Mouse (Mus musculus) thymus, postnatal 10 days (tissue): ENCODE results near the gene Zbtb16.

Experiments used
- DNase-seq, 2 experiments: peaks; one replicate each; pipeline ENCODE4 v3.0.0; 2021; ENCODE audit warnings: low spot score in 2 of 2

Zbtb16 gene

DNA sequence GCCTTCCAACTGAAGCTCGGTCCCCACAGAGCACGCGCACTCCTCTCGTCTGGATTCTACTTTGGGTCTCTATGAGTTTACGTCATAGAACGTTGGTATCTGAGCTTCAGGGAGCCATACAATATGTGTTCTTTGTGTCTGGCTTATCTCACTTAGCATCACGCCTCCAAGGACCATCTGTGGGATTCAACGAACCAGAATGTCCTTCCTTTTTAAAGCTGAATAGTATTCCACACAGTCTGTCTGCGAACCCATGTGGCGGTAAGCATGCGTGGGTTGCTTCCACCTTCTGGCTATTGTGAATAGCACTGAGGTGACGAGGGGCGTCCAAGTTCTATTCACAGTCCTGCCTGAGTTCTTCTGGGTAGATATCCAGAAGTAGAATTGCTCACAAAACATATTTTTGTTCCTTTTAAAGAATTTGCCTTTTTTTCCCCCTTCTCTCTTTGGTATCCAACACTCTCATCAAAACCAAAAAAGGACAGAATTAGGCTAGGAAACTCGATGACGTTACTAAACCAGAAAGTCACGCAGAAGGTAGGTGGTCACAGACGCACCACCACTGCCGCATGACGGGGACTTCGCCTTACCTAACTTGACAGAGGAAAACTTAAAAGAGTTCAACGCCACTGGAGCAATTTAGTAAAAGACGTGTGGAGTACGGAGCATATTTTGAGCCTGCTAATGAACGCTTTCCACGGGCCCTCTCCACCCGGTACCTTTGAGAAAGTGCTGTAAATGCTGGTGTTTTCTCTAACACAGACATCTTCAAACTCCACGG is 32.4 kb downstream of the Zbtb16 start:
- DNase-seq = no peak

DNA sequence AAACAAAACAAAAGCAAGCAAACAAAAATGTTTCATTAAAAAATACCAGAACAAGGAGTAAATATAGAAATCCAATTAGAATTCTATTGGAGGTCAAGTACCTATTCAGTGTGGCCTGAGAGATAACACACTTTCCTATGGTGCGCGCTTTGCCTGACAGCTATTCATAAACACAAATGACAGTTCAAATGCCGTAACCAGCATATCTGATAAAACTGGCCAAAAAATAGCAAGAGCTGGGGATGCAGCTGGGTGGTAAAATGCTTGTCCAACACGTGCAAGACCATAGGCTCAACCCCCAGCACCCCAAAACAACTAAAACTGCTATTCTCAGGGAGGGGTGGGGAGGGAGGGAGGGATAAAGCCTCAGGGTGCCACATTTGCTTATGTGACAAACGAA is 33.6 kb downstream of the Zbtb16 start:
- DNase-seq = no peak

GRCm38 (mm10) chr9:48801322-48801721 is 34.7 kb downstream of the Zbtb16 start:
- DNase-seq = no peak

DNA sequence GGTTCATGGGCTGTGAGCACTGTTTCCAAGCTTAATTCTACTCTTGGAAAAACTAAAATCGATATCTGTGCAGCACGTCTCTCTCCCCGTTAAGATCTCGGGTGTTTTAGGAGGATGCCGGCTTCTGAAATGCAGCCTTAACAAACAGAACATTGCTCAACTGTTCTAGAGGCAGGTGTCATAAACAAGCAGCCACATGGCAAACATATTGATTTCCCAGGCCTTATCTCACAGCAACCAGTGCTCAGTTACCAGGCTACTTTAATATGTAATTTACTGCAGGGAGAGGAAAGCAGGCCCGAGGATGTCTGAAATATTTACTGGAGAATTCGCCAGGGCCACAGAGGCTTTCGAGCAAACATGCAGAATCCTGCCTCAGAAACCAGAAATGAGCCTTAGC is 35.4 kb downstream of the Zbtb16 start:
- DNase-seq = no peak

DNA sequence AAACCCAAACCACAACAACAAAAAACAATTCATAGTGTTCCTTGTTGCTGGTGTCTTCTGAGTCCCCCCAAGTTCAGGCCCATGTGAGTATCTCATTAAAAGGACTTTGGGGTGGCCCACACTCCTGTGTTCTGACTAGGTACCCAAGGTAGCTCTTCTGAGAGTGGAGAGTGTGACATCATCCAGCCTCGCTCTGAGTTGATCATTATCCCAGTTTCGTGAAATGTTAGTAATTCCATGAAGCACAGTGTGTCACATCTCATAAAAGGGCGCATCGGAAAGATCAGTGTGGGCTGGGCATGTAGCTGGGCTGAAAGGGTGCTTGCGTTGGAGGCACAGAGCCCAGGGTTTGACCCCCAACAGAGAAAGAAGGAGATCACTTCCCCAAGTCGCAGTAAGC is 38.0 kb downstream of the Zbtb16 start:
- DNase-seq = no peak

DNA sequence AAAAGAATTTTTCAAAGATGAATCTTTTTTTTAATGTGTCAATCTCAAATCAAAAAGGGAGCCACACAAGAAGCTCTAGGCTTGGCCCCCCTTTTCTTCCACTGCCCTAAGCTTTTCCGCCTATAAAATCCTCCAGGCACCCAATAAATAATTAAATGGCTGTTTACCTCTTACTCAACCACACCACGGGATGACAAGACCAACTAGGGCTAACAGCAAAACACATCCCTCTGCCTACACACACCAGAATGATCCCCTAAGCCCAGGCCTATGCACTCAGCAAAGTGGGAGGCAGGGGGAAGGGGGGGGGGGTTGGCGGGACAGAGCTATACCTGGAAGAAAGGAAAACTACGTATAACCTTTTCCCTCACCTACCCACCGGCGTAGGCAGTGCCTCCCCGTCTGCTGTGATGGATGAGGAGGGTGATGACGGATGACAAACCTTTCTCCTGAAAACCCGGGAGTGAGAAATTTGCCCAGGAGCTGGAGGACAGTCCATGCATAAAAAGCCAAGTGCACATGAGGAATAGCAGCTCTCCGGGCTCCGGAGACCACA is 39.7 kb downstream of the Zbtb16 start:
- no peak for DNase-seq

GRCm38 (mm10) chr9:48795740-48796139 is 40.3 kb downstream of the Zbtb16 start:
- DNase-seq = no peak

GRCm38 (mm10) chr9:48795095-48795494 is 40.9 kb downstream of the Zbtb16 start:
- no peak for DNase-seq

DNA sequence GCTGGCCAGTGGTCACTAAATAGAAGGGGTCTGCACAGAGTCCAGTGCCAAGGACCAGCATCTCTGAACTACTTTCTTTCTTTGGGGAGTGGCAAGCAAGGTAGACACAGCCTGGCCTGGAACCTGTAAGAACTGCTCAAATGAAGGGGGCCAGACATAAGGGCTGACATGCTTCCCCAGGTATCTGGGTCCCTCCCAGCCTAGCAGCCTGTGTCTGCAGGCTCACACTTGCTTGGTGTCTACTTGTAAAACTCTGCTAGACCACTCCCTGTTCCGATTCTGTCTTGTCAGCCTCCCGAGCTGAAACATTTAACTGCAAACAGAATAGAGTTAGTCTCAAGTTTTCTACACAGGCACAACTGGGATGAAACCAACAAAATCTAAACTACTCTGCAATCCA is 41.6 kb downstream of the Zbtb16 start:
- no peak for DNase-seq

DNA sequence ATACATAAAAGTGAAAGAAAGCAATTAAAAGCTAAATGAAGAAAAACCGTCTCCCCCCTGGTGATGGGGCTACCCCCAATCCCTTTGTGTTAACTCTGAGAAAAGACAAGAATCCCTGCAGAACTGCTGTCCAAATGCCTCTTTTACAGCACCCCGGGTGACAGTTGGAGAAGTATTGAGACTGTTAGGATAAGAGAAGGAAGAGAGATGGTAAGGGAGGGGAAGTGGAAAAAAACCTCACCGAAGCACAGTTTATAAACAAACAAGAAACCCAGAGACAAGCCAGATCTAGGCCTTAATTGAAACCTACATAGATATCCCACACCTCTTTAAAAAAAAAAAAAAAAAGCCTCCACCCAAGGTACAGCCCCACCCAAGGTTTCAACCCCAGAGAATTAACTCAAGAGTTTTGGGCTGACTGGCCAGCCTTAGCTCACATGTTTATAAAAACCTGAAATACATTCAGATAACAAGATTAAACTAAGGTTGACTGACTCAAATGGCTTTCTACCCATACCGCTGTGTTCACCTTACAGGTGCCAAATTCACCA is 42.3 kb downstream of the Zbtb16 start:
- no peak for DNase-seq

- DNase-seq = no peak
These were observed 45.4 kb downstream of the Zbtb16 start for GRCm38 (mm10) chr9:48790575-48790974.

DNA sequence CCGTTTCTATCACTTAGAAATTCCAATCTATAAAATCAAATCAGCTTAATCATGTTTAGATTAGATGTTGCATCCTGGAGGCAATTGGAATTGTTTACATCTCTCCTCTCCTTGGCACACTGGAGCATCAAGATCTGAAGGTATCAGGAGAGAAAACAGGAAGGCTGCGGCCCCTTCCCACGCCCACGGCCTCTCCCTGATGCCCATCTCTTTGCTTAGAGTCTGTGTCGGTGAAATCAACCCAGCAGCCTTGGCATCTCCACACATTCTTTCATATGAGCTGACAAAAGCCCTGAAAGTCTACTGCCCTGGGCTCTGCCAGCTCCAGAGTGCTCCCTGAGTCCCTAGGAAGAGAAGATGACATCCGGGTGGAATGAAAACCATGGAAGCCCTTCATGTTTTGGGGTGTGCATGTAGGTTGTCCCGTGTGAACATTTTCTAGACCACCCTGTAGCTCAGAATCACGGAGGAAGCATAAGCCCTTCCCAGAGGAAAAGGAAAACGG is 48.1 kb downstream of the Zbtb16 start:
- DNase-seq = no peak

DNA sequence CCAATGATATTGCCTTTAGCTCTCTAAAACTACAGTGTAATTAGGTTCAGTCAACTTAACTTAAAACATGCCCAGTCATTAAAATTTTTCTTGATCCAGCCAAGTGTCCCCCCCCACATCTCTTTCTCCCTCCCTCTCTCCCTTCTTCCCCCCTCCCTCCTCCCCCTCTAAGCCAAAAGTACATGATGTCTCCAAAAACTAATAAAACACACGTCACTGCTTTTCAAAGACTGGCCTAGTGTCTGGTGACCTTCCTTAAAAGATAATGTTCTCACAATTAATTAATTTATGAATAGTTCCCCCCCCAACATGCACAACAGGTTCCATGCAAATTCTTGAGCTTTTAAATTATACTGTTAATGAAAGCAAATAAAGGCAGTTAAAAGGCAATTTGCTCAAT is 48.7 kb downstream of the Zbtb16 start:
- DNase-seq = no peak

DNA sequence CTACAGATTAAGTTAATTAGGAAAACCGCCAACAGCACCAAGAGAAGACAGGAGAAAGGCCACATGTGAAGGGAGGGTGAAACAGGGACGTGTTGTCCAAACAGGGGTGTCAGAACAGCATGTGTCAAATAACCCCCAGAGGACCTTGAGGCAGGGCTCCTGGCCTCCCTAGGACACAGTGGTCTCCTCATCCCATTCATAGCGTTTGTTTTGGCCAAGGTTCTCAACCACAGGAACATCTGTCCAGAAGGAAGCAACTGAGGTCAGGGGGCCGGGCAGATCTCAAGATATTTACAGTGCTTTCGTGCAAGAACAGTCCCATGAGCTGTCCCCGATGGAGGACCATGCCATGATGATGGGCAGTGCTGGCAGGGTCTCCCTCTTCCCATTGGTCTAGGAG is 49.2 kb downstream of the Zbtb16 start:
- no peak for DNase-seq

DNA sequence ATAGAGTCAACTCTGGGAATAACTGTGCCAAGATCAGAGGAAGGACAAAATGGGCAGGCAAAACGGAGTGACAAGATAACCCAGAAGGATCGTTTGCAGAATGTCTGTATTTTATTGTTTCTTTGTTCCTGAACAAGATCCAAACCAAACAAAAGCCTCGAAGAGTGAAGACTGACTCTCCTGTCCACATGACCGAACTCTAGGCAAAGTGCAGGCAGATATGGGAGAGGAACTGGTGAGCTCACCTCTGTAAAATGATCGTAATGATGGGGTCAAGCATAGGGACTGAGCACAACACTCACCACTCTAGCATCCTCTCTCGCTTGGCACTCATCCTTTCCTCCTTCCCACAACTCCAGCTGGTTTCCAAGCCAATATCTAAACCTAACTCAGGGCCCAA is 51.1 kb downstream of the Zbtb16 start:
- DNase-seq = no peak

GRCm38 (mm10) chr9:48783292-48783691 is 52.7 kb downstream of the Zbtb16 start:
- DNase-seq = no peak

GRCm38 (mm10) chr9:48782284-48783060 is 53.5 kb downstream of the Zbtb16 start:
- no peak for DNase-seq

DNA sequence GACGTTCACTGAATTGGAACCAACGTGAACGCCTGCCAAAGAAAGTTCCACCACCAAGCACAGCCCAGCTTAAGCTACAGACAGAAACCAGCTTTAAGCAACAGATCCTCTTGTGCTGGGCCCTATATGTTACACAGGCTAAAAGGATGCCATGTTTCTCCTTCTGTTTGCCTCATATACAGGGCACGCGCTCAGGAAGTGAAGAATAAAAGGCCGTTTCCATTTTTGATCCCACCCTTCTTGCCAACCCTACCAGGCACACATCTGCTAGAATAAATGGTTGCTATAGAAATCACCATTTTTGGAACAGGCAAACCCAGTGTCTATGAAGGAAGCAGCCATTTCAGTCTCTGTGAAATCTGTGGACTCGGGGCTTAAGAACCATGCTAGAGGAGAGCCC is 59.8 kb downstream of the Zbtb16 start:
- no peak for DNase-seq

DNA sequence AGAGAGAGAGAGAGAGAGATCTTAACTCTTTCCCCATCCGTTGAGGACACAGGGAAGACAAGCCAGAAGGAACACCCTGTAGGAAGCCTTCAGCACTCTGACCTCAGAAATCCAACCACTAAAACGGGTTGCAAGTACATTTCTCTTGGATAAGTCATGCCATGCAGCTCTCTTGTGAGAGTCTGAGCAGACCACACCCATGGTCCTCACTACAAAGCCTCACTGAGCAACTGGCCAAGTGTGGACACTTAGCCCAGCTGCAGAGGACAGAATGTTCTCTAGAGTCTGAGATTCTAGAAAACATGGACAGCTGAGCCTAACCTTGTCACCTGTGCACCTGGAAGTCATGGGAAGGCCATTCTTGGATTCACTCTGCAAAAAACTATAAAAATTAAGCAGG is 60.5 kb downstream of the Zbtb16 start:
- no peak for DNase-seq

DNA sequence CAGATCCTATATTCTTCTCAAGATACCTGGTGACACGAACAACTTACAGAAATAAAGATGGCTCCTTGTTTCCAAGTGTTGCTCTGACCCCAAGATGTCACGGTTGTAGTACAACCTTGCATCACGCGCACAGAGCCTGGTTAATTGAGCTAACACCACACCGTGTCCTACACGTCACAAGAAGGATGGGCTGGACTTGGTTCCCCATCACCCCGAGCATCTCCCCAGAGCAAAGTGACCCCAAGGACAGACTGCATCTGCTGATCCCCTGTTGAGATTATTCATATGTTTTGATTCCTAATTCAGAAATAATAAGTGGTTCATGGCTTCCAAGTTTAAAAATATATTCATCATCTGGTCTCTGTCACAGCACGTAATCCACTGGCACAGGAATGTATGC is 62.3 kb downstream of the Zbtb16 start:
- no peak for DNase-seq

DNA sequence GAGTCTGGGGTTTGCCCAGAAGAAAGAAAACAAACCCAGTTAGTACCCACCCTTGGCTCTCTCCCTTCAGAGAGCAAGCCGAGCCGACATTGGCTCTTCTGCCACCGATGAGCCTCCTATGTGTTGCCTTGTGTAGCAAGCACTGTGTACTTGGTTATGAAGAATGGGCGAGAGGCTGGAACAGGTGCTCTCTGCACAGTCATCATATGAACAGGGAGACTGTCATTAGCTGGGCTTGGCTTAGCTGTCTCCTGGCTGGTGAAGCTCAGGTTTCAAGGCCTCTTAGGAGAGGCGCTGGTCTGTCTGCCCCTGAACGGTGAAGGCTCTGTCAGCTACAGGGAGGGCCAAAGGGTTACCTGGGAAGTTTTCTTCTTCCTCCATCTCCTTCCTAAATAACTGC is 62.9 kb downstream of the Zbtb16 start:
- DNase-seq = no peak

DNA sequence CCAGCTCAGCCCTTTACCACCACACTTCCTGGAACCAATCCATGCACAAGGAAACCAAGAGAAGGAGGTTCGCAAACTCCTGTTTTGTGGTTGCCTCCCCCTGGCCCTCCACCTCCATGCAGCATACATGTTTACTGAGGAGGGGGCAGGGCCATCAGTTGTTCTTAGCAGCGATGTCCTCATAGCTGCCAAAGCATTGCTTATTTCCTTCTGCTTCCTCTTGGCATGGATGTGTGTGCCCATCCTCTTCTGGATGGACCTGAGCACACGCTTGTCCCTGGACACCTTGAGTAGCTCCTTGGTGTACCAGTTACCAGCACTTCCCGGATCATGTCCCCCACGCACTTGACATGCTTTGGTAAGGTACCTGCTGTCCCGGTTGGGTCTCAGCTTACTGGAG is 64.5 kb downstream of the Zbtb16 start:
- DNase-seq = no peak

- no peak for DNase-seq
These were observed 67.1 kb downstream of the Zbtb16 start for GRCm38 (mm10) chr9:48768965-48769364.
